Mouse (Mus musculus) testis, adult 2 months (tissue): ENCODE measurements around the gene Serpina5. TPM values are rescaled to one million over a fixed set of nuclear protein-coding genes. Genes with fewer than 3 reads are reported as not detected.
A peak's percentile ranks its signal among the peaks of the same experiment; 100 is the strongest.
"Not testable (repeated sequence)": the region's sequence is repeated elsewhere in the genome, so short reads cannot be mapped to it uniquely, and the experiment has no call there.

Experiments used
- H3K27ac ChIP-seq: fragments of 200-500 bp; 2 replicates; pipeline ENCODE4 v1.5.1; 2012; ENCODE audit warnings: low read depth, low read length; ENCODE audit not compliant: control insufficient read depth, insufficient read depth
- H3K27me3 ChIP-seq: fragments of 200-500 bp; 2 replicates; pipeline ENCODE4 v1.6.1; 2012; ENCODE audit warnings: mild to moderate bottlenecking, low read length, moderate library complexity; ENCODE audit not compliant: control insufficient read depth, insufficient read depth
- H3K36me3 ChIP-seq: fragments of 200-500 bp; 2 replicates; pipeline ENCODE4 v1.6.1; 2012; ENCODE audit warnings: mild to moderate bottlenecking, low read length; ENCODE audit not compliant: control insufficient read depth, insufficient read depth
- H3K4me1 ChIP-seq: fragments of 200-500 bp; 2 replicates; pipeline ENCODE4 v1.6.1; 2012; ENCODE audit warnings: low read length; ENCODE audit not compliant: control insufficient read depth, insufficient read depth
- H3K4me3 ChIP-seq: fragments of 200-500 bp; 2 replicates; pipeline ENCODE4 v1.5.1; 2012; ENCODE audit warnings: low read depth, mild to moderate bottlenecking, low read length, moderate library complexity, mixed read lengths; ENCODE audit not compliant: control insufficient read depth
- CTCF ChIP-seq: fragments of 200-500 bp; IDR thresholded peaks from 2 replicates; pipeline ENCODE4 v1.5.1; 2012; ENCODE audit warnings: low read depth, mild to moderate bottlenecking, inconsistent platforms, low read length, moderate library complexity; ENCODE audit not compliant: control insufficient read depth, insufficient read depth, insufficient replicate concordance
- POLR2A ChIP-seq: fragments of 200-500 bp; IDR thresholded peaks from 2 replicates; pipeline ENCODE4 v1.6.1; 2012; ENCODE audit warnings: low read depth, mild to moderate bottlenecking, inconsistent platforms, low read length, moderate library complexity; ENCODE audit not compliant: control insufficient read depth
- polyA plus RNA-seq: library from polyadenylated mRNA; depleted of rRNA; stranded (reverse); fragments of >200 nt; gene quantifications from 2 replicates; pipeline ENCODE4 v1.2.3, GENCODE M21; 2012

The Serpina5 gene
- polyA plus RNA-seq, 1 experiment, result 50.2 TPM

DNA sequence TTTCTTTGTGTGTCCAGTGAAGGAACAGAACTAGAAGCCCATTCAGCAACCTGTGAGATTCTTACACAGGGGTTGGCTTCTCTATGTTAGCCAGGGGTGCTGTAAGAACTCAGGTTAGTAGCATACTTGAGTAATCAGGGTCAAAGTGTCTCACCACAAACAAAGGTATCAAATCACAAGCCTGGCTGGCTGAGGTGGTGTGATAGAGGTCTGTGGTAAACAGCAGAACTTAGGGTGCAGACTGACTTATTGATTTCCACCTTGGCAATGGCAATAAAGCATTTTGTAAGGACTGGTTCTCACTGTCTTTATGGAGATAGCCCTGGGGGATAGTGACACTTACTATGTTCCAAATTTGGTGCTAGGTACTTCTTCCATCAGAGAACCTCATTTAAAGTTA lies 4.9 kb downstream of the Serpina5 start:
- Histone ChIP-seq H3K4me1 (no peaks in the 10 kb centered on the region), H3K27me3 (no peaks in the 10 kb centered on the region), H3K27ac (no peak overlapping the region), H3K4me3 (no peak overlapping the region), H3K36me3 (no peaks in the 10 kb centered on the region)
- TF ChIP-seq POLR2A (no peak), CTCF (no peak)

DNA sequence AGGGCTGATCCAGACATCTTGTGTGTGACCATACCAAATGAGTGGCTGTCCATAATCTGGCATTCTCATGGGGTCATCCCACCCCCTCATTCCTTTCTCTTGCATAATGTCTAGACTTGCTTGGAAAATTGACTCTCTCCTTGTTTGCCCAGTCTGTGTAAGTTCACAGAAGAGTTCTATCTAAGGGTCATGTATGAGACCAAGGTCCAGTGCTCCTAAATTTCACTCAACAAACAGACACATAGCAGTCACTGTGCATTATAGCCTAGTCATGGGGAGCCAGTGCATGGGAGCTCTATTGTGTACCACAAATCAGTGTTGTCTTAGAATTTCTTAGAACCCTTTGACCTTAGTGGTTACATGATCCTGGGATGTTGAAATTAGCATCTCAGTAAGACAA lies 6.0 kb downstream of the Serpina5 start:
- H3K27ac ChIP-seq, result no peak overlapping the region
- H3K36me3 ChIP-seq, result no peaks in the 10 kb centered on the region
- no peaks in the 10 kb centered on the region for H3K27me3 ChIP-seq
- H3K4me3 ChIP-seq, result no peak overlapping the region
- no peaks in the 10 kb centered on the region for H3K4me1 ChIP-seq
- TF ChIP-seq CTCF, result no peak
- no peak for TF ChIP-seq POLR2A

DNA sequence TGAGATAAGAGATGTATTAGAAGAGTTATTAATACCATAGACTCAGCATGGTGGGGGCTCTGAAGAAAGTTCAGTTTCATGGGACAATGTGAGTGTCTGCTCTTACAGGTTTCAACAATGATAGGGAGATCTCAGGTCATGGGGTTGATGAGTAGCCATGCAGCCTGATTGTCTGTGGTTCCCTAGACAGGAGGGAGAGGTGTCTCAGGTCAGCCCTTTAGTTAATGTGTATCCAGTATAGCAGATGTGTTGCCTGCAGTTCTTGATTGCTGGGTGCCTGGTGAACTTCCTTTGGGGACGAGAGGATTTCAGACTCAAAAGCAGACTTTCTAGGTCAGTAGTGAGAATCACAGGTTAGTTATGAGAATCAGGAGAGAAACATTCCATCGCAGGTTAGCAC lies 7.6 kb downstream of the Serpina5 start:
- no peaks in the 10 kb centered on the region for H3K4me1 ChIP-seq

DNA sequence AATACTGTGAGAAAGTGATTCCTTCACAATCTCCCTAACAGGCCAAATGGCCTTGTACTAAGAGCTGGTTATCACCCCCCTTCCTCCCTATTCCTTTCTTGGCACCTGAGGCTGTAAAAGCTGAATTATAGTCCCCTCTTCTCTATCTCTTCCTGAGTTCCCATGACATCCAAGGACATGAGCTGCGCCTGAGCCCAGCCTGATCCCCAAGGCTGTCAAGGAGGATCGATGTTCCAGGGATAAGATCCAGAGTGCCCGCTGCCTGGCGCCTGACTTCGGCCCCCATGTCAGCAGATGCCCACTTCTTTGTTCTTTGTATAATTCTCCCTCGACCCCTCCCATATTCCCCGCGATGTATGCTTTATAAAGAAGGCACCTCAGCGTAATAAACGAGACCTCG lies 11.4 kb downstream of the Serpina5 start, which contains the start of gene Serpina3a:
Gene Serpina3a, plus strand, starts transcription at position 392 of the 400 bp plus-strand sequence.
- H3K27me3 ChIP-seq, H3K4me3 ChIP-seq, H3K36me3 ChIP-seq, H3K4me1 ChIP-seq: not testable (repeated sequence)
- H3K27ac ChIP-seq, result peak within 1 kb of the TSS; percentile 75

More for the DNA sequence above, 7.6 kb downstream of the Serpina5 start:
- TF ChIP-seq POLR2A (no peak), CTCF (no peak)
- Histone ChIP-seq H3K4me3 (no peak overlapping the region), H3K36me3 (no peaks in the 10 kb centered on the region), H3K27me3 (no peaks in the 10 kb centered on the region), H3K27ac (no peak overlapping the region)

DNA sequence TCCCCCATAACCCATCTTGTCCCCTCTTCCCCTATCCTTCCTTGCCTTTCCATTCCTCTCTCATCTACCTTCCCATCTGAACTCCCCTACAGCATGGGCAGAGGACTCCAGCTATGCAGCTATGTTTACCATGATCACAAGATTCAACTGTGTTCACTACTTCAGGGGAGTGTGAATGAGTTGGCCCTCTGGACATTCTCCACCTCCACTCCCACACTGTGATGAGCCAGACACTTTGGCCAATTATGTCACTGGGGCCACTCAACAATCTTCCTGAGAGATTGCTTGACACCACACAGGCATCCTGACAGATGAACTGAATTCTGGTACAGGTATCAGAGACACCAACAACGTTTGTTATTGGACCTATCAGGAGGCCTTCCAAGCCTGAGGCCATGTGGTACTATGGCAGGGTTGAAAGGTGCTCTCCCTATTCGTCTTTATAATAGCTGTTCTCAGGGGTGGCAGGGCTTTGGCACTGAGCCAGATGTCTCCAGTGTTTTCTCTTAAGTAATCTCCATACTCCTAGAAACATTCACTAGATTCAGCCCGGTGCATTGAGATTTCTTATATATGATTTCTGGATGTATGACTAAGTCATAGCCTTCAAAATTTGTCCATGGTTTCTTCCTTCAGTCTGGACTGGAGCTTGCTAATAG lies 14.1 kb downstream of the Serpina5 start:
- H3K4me3 ChIP-seq, result no peak overlapping the region
- TF ChIP-seq POLR2A (no peak), CTCF (no peak)
- no peaks in the 10 kb centered on the region for H3K4me1 ChIP-seq
- H3K36me3 ChIP-seq, result no peaks in the 10 kb centered on the region
- H3K27me3 ChIP-seq, result no peaks in the 10 kb centered on the region
- no peak overlapping the region for H3K27ac ChIP-seq

DNA sequence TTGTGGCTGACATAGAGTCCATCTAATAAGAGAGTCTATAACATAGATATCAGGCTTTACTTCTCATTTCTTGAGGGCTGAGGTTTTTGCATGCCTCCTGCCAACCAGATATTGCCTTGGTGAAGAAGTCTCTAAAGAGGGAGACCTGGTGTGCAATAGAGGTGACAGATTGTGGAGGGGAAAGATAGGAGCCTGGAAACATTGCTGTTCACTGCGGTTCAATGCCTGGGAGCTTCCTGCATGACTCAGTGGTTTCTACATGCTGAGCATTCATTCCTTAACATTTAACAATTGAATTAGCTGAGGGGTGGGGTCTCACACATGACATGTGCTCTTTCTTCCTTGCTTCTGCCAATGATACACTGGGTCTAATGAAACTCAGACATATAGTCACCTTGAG lies 22.2 kb downstream of the Serpina5 start:
- TF ChIP-seq POLR2A (no peak), CTCF (no peak)
- Histone ChIP-seq H3K27ac (no peak overlapping the region), H3K36me3 (no peaks in the 10 kb centered on the region), H3K4me3 (no peak overlapping the region), H3K4me1 (no peaks in the 10 kb centered on the region), H3K27me3 (no peaks in the 10 kb centered on the region)

DNA sequence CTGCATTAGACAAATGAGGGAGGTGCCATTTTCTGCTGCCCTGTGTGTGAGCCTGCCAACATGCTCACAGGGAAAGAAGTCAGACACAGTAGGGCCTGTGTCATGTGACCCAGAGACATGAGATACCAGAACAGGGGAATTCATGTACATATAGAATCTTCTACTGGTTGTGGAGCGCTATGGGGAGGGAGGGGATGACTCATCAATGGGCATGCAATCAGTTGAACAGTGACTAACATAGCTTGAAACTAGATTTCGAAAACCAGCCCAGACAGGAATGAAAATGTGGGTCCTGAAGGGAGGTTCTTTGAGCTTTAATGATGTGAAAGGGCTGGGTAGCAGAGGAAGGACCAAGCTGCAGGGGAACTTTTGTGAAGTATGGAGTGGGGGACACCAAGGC lies 23.1 kb downstream of the Serpina5 start:
- H3K4me3 ChIP-seq, result no peak overlapping the region
- H3K27me3 ChIP-seq, result no peaks in the 10 kb centered on the region
- no peak overlapping the region for H3K27ac ChIP-seq
- no peaks in the 10 kb centered on the region for H3K36me3 ChIP-seq
- TF ChIP-seq CTCF (no peak), POLR2A (no peak)
- H3K4me1 ChIP-seq, result no peaks in the 10 kb centered on the region
